Mouse (Mus musculus) hindbrain, postnatal 0 days (tissue): Measurements from ENCODE around the gene Aldh1a7. TPM values are rescaled to one million over a fixed set of nuclear protein-coding genes. Genes with fewer than 3 reads are reported as not detected.

Source experiments
- ATAC-seq: fragments of 200-750 bp; cut with Nextera tagmentation; 2 replicates; pipeline ENCODE4 v1.8.0; 2017; ENCODE audit warnings: mild to moderate bottlenecking, moderate TSS enrichment, moderate library complexity
- DNase-seq: peaks from one replicate; pipeline ENCODE4 v3.0.0-alpha.2; 2015; ENCODE audit warnings: low spot score
- H3K27ac ChIP-seq: fragments of 300-500 bp; sonication (generic); 2 replicates; pipeline ENCODE4 v1.5.1; 2014; ENCODE audit warnings: mild to moderate bottlenecking
- H3K27me3 ChIP-seq: fragments of 300-500 bp; sonication (generic); 2 replicates; pipeline ENCODE4 v1.6.1; 2014; ENCODE audit warnings: low read length, mixed read lengths; ENCODE audit not compliant: insufficient read depth
- H3K36me3 ChIP-seq: fragments of 300-500 bp; sonication (generic); 2 replicates; pipeline ENCODE4 v1.6.1; 2014; ENCODE audit warnings: low read length, mixed read lengths; ENCODE audit not compliant: insufficient read depth
- H3K4me1 ChIP-seq: fragments of 300-500 bp; sonication (generic); 2 replicates; pipeline ENCODE4 v1.6.1; 2014; ENCODE audit warnings: antibody characterized with exemption, low read length, mixed read lengths; ENCODE audit not compliant: insufficient read depth
- H3K4me2 ChIP-seq: fragments of 300-500 bp; sonication (generic); 2 replicates; pipeline ENCODE4 v1.6.1; 2014; ENCODE audit warnings: low read depth, mild to moderate bottlenecking, low read length, moderate library complexity, mixed read lengths
- H3K4me3 ChIP-seq: fragments of 300-500 bp; sonication (generic); 2 replicates; pipeline ENCODE4 v1.5.1; 2014; ENCODE audit warnings: low read length
- H3K9ac ChIP-seq: fragments of 300-500 bp; sonication (generic); replicated peaks from 2 replicates; pipeline ENCODE4 v1.6.1; 2014; ENCODE audit warnings: mild to moderate bottlenecking, low read length, moderate library complexity, mixed read lengths
- H3K9me3 ChIP-seq: fragments of 300-500 bp; sonication (generic); 2 replicates; pipeline ENCODE4 v1.6.1; 2016; ENCODE audit warnings: low read length, mixed read lengths
- CTCF ChIP-seq: IDR thresholded peaks from 2 replicates; pipeline ENCODE4 v1.5.1; 2016; ENCODE audit warnings: antibody characterized with exemption, control low read depth, low read depth
- WGBS: fragments of 180-500 bp; shearing (Covaris S2); extraction: QIAGEN DNeasy Blood & Tissue Kit; methylation state at CpG from one replicate; pipeline ENCODE4 v1.1.7; 2014; 5-methylcytosine and 5-hydroxymethylcytosine counted together
- polyA plus RNA-seq: library from polyadenylated mRNA; unstranded; fragments of >200 nt; fragmentation: Nextera tagmentation; extraction: Ambion mirVana; gene quantifications from 2 replicates; pipeline ENCODE4 v1.2.1, GENCODE M21; 2015
- total RNA-seq: library from RNA; depleted of rRNA; stranded (reverse); fragments of >200 nt; gene quantifications from 2 replicates; pipeline ENCODE4 v1.2.3, GENCODE M21; 2014; rRNA removed

Gene Aldh1a7
- total RNA-seq (1.6 TPM in 2 replicates), polyA plus RNA-seq (1.7 TPM in 2 replicates)

GRCm38 (mm10) chr19:20727381-20727780 lies at the start of gene Aldh1a7:
Gene Aldh1a7, minus strand, starts transcription at chr19:20727562.
- no peak within 1 kb of the TSS for H3K9ac ChIP-seq
- no peak for DNase-seq
- H3K27me3 ChIP-seq: no peaks in the 10 kb centered on the region
- no peak within 1 kb of the TSS for H3K4me3 ChIP-seq
- H3K4me2 ChIP-seq: no peak within 1 kb of the TSS
- no peak within 1 kb of the TSS for H3K27ac ChIP-seq
- H3K36me3 ChIP-seq: no peaks in the 10 kb centered on the region
- ATAC-seq: no peak
- no peaks in the 10 kb centered on the region for H3K4me1 ChIP-seq
- no peak for TF ChIP-seq CTCF
- 72% methylated on average over 2 of the region's 2 CpGs for WGBS
- H3K9me3 ChIP-seq: no peaks in the 10 kb centered on the region

DNA sequence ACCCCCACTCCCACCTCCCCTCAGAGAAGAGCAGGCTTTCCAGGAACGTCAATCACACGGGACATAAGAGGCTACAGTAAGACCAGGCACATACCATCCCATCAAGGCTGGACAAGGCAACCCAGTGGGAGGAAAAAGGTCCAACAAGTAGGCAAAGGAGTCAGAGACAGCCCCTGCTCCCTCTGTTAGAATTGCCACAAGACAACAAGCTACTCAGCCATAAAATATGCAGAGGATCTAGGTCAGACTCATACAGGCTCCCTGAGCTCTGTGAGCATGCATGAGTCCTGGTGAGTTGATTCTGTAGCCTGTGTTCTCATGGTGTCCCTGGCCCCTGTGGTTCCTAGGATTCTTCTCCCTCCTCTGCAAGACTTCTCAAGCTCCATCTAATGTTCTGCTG lies 48.3 kb upstream of the Aldh1a7 start:
- DNase-seq (no peak), ATAC-seq (no peak)
- Histone ChIP-seq H3K27me3 (no peaks in the 10 kb centered on the region), H3K9ac (no peak overlapping the region), H3K27ac (no peak overlapping the region), H3K4me3 (no peak overlapping the region), H3K36me3 (no peaks in the 10 kb centered on the region), H3K4me1 (no peaks in the 10 kb centered on the region), H3K4me2 (no peak overlapping the region), H3K9me3 (no peaks in the 10 kb centered on the region)
- 50% methylated on average over 2 of the region's 2 CpGs for WGBS
- TF ChIP-seq CTCF: no peak

- H3K4me2 ChIP-seq: no peak overlapping the region
- ATAC-seq (no peak), DNase-seq (peak; percentile 18)
- H3K27ac ChIP-seq: no peak overlapping the region
- TF ChIP-seq CTCF: no peak
- H3K9me3 ChIP-seq: no peaks in the 10 kb centered on the region
- no peaks in the 10 kb centered on the region for H3K27me3 ChIP-seq
- no peak overlapping the region for H3K9ac ChIP-seq
- no peak overlapping the region for H3K4me3 ChIP-seq
- 79% methylated on average over 7 of the region's 7 CpGs for WGBS
- H3K36me3 ChIP-seq: no peaks in the 10 kb centered on the region
- no peaks in the 10 kb centered on the region for H3K4me1 ChIP-seq
These were observed 46.6 kb upstream of the Aldh1a7 start for GRCm38 (mm10) chr19:20773941-20774340.

DNA sequence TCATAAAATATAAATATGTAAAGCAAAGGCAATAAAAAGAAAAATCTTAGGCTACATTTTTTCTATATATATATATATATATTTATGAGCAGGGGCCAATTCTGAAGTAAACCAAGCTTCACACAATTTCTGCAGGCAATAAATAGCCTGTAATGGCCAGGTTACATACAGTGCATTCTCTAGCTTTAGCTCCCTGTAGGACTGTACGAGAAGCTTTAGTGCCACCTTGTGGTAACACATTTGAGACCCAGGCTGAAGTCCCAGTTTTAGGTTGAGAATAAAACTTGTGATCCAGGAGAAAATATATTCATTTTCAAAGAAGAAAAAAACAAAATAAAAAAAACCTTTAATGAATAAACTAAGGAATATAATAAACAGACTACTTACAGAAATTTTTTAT lies 36.9 kb upstream of the Aldh1a7 start:
- WGBS: 10% methylated on average over 1 of the region's 1 CpGs
- H3K27ac ChIP-seq: no peak overlapping the region
- H3K27me3 ChIP-seq: no peaks in the 10 kb centered on the region
- H3K4me3 ChIP-seq: no peak overlapping the region
- H3K4me1 ChIP-seq: no peaks in the 10 kb centered on the region
- no peaks in the 10 kb centered on the region for H3K9me3 ChIP-seq
- peak; percentile 74 for TF ChIP-seq CTCF
- DNase-seq: peak; percentile 86
- no peaks in the 10 kb centered on the region for H3K36me3 ChIP-seq
- H3K4me2 ChIP-seq: no peak overlapping the region
- H3K9ac ChIP-seq: no peak overlapping the region
- peak; percentile 87 for ATAC-seq

DNA sequence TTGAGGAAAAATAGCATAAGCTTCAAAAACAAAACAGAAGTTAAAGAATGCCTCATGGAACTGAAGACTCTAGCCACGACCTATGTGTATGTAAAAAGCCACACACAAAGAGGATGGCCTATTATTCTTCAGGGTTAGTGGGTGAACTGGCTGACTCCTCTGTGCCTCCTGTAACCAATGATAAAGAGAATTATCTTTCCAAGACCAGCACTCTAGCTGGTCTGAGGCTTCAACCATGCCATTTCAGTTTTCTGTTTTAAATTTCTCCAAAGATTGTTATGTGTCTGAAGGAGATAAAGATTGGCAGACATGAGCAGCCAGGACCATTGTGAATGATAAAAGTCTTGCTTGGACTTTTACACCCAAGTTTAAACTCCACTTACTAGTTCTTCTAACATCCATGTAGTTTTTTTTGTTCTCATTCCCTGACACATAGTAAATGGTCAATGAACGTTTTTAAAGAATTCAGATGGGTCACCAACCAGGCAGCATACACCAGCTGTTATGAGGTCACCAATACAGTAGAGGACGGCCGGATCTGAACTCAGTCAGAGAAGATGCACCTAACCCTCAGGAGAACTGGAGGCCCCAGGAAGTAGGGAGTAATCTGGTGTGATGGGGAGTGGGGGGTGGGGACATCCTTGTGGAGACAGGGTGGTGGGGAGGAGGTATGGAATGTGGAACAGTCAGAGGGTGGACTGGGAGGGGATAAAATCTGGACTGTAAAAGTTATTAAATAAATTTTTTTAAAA lies 34.5 kb upstream of the Aldh1a7 start:
- Histone ChIP-seq H3K4me1 (no peaks in the 10 kb centered on the region), H3K27ac (no peak overlapping the region), H3K9me3 (no peaks in the 10 kb centered on the region), H3K4me3 (no peak overlapping the region), H3K4me2 (no peak overlapping the region), H3K9ac (no peak overlapping the region), H3K36me3 (no peaks in the 10 kb centered on the region), H3K27me3 (no peaks in the 10 kb centered on the region)
- no peak for ATAC-seq
- 68% methylated on average over 4 of the region's 4 CpGs for WGBS
- no peak for TF ChIP-seq CTCF
- DNase-seq: no peak

DNA sequence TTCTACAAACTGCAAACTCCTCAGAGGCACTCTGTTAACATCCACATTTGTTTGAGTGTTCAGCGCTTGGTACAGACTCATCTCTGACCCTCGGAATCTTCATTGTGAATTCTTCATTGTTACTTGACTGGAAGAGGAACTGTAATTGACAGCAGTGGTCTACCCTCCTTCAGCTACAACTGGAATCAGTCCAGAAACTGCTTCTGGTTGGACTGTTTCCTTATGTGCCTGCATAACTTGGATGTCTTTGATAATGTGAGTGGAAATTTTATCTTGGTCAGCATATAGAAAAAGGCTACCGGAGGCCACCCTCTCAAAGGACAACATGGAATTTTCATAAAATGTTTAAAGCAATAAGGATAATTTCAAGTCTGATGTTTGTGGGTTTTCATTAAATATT lies 33.8 kb upstream of the Aldh1a7 start:
- H3K4me3 ChIP-seq: no peak overlapping the region
- 42% methylated on average over 3 of the region's 3 CpGs for WGBS
- H3K36me3 ChIP-seq: no peaks in the 10 kb centered on the region
- H3K27me3 ChIP-seq: no peaks in the 10 kb centered on the region
- H3K9ac ChIP-seq: no peak overlapping the region
- no peaks in the 10 kb centered on the region for H3K9me3 ChIP-seq
- no peak overlapping the region for H3K27ac ChIP-seq
- no peaks in the 10 kb centered on the region for H3K4me1 ChIP-seq
- no peak for TF ChIP-seq CTCF
- no peak overlapping the region for H3K4me2 ChIP-seq
- peak; percentile 45 for DNase-seq
- ATAC-seq: no peak

GRCm38 (mm10) chr19:20744630-20745029 lies 17.3 kb upstream of the Aldh1a7 start:
- Histone ChIP-seq H3K36me3 (no peaks in the 10 kb centered on the region), H3K27ac (no peak overlapping the region), H3K4me2 (no peak overlapping the region), H3K27me3 (no peaks in the 10 kb centered on the region), H3K4me3 (no peak overlapping the region), H3K9me3 (no peaks in the 10 kb centered on the region), H3K9ac (no peak overlapping the region), H3K4me1 (no peaks in the 10 kb centered on the region)
- DNase-seq: no peak
- ATAC-seq: no peak
- WGBS: 91% methylated on average over 1 of the region's 1 CpGs
- TF ChIP-seq CTCF: no peak
